Mouse (Mus musculus): ENCODE measurements around the gene Elp6.

GRCm38 (mm10) chr9:110314706-110315105 is 9.7 kb downstream of the Elp6 start:
- TF ChIP-seq FLI1 (IDR thresholded peaks at IDR 0.05; ENCODE audit: low read length) (no peak), GATA1 (IDR thresholded peaks at IDR 0.05; ENCODE audit: borderline replicate concordance, low read length) (no peak)
